Mouse (Mus musculus): ENCODE measurements around the gene Cdh23.

DNA sequence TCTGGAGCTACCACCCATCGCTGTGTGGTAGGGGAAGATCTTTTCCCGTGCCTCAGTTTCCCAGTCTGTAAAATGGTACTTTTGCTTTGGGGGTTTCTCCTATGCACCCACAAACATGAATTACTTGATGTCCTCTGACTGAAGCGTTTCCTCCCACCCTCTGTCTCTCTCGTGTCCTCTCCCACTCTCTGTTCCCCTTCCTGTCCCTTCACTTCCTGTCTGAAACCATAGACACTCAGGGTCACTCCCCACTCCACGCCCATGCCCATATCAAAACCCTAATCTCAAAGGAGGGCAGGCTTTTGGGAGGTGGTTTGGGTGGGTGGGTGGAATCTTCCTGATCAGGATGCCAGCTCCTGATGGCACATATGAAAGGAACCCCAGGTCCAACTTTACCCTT, 221.7 kb downstream of the Cdh23 start:
- TF ChIP-seq POLR2AphosphoS5 (IDR thresholded peaks at IDR 0.05; ENCODE audit: insufficient replicate concordance, low read depth, low read length) = no peak
- no peak for TF ChIP-seq GATA1 (IDR thresholded peaks at IDR 0.05; ENCODE audit: borderline replicate concordance, low read length)
- TF ChIP-seq CTCF (IDR thresholded peaks at IDR 0.05; ENCODE audit: low read depth, low read length) = no peak

Data from G1E (cell line).